Mouse (Mus musculus): Measurements from ENCODE around the gene Cdk5rap1. TPM values are rescaled to one million over a fixed set of nuclear protein-coding genes. Genes with fewer than 3 reads are reported as not detected.
"Not testable (repeated sequence)": the region's sequence is repeated elsewhere in the genome, so short reads cannot be mapped to it uniquely, and the experiment has no call there.

Gene Cdk5rap1
- total and polyA plus RNA-seq, 2 experiments from 2014 or later: 5.4 to 10.8 TPM

DNA sequence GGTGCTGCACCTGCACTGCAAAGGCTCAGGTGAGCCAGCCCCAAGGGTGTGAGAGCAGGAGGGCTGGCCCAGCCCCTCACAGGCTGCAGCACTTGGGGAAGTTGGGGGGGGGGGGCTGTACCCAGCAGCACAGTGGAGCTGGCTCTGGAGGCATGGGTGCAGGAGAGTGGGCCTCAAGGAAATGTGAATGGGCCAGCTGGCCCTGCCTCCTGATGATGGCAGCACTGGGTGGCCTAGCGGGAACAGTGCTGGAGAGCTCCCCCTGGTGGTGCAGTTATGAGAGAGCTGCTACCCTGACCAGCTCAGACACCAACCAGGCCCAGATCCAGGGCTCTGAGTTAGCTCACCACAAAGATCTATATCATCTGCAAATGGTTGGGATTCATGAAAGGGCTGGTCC is 72.3 kb downstream of the Cdk5rap1 start:
- peak; percentile 72 for TF ChIP-seq CTCF (IDR thresholded peaks at IDR 0.05)
- Histone ChIP-seq H3K9me3 (ENCODE audit: low read length) (no peaks in the 10 kb centered on the region), H3K9ac (replicated peaks; ENCODE audit: low read length, poor library complexity, severe bottlenecking) (no peak overlapping the region), H3K36me3 (ENCODE audit: insufficient read depth, low read length) (no peaks in the 10 kb centered on the region), H3K27ac (ENCODE audit: low read depth, low read length) (no peak overlapping the region), H3K4me2 (ENCODE audit: low read depth, low read length, poor library complexity, severe bottlenecking) (no peak overlapping the region), H3K4me1 (ENCODE audit: insufficient read depth, low read length) (no peaks in the 10 kb centered on the region), H3K4me3 (ENCODE audit: low read depth, low read length) (no peak overlapping the region), H3K27me3 (ENCODE audit: insufficient read depth, low read length) (no peaks in the 10 kb centered on the region)
- DNase-seq (ENCODE audit: low spot score): peak; percentile 43
- 10% methylated on average over 1 of the region's 1 CpGs for WGBS
- ATAC-seq (ENCODE audit: low FRiP score): no peak

DNA sequence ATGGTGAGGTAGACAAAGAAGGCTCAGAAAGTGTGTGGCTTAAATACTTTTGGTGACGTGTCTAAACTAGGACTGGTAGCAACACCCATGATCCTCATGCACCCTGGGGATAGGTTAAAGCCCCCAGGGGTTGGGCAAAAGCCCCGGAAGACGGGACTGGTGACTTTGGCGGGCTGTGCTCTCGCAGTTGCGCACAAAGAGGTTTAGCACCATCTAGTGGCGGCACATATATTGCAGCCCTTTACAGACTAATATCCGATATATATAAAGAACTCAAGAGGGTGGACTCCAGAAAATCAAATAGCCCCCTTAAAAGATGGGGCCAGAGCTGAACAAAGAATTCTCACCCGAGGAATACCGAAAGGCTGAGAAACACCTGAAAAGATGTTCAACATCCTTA is 78.1 kb downstream of the Cdk5rap1 start:
- not testable (repeated sequence) for H3K27ac ChIP-seq (ENCODE audit: low read depth, low read length); H3K4me1 ChIP-seq (ENCODE audit: insufficient read depth, low read length); H3K9me3 ChIP-seq (ENCODE audit: low read length); H3K4me2 ChIP-seq (ENCODE audit: low read depth, low read length, poor library complexity, severe bottlenecking); ATAC-seq (ENCODE audit: low FRiP score); H3K4me3 ChIP-seq (ENCODE audit: low read depth, low read length); H3K36me3 ChIP-seq (ENCODE audit: insufficient read depth, low read length); H3K9ac ChIP-seq (replicated peaks; ENCODE audit: low read length, poor library complexity, severe bottlenecking); H3K27me3 ChIP-seq (ENCODE audit: insufficient read depth, low read length)
- DNase-seq (ENCODE audit: low spot score): peak; percentile 45
- WGBS: 4% methylated on average over 10 of the region's 10 CpGs
- TF ChIP-seq CTCF (IDR thresholded peaks at IDR 0.05): peak; percentile 62

DNA sequence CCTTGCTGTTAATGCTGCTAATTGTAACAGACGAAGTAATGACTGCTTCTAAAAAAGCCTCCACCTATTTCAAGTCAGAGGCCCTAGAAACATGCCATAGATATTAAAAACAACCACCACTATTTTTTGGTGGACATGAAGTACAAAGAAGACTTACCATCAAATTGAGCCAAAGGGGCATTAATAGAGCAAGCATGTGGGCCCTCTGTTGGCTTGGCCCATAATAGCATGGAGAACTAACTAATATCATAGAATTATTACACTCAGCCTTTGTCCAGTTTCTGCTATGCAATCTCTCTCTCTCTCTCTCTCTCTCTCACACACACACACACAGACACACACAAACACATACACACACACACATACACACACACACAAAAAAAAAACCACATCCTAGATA is 80.0 kb downstream of the Cdk5rap1 start:
- DNase-seq (ENCODE audit: low spot score) (peak; percentile 2), ATAC-seq (ENCODE audit: low FRiP score) (no peak)
- Histone ChIP-seq H3K27ac (ENCODE audit: low read depth, low read length) (no peak overlapping the region), H3K4me1 (ENCODE audit: insufficient read depth, low read length) (no peaks in the 10 kb centered on the region), H3K4me3 (ENCODE audit: low read depth, low read length) (no peak overlapping the region), H3K9ac (replicated peaks; ENCODE audit: low read length, poor library complexity, severe bottlenecking) (no peak overlapping the region), H3K4me2 (ENCODE audit: low read depth, low read length, poor library complexity, severe bottlenecking) (no peak overlapping the region), H3K9me3 (ENCODE audit: low read length) (no peaks in the 10 kb centered on the region), H3K36me3 (ENCODE audit: insufficient read depth, low read length) (no peaks in the 10 kb centered on the region), H3K27me3 (ENCODE audit: insufficient read depth, low read length) (no peaks in the 10 kb centered on the region)
- 83% methylated on average over 1 of the region's 1 CpGs for WGBS
- peak; percentile 32 for TF ChIP-seq CTCF (IDR thresholded peaks at IDR 0.05)

DNA sequence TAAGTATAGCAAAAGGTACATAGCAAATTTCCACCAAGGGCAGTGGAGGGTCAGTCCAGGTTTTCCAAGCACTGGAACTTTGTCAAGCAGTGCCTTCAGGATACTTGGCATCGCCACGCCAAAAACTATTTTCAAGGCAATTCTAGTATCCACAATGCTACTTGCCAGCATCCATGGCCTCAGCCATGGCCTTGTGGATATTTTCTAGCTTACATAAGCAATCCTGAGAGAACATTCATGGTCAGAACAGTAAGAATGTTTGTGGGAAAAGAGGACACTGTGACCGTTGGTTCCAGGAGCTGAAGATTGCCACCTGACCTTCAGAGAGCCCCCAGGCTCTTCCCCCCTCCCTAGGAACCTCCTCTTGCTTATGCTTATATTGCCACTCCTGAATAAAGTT is 80.9 kb downstream of the Cdk5rap1 start:
- 87% methylated on average over 3 of the region's 3 CpGs for WGBS
- DNase-seq (ENCODE audit: low spot score); H3K36me3 ChIP-seq (ENCODE audit: insufficient read depth, low read length); H3K9me3 ChIP-seq (ENCODE audit: low read length); H3K27me3 ChIP-seq (ENCODE audit: insufficient read depth, low read length); H3K4me2 ChIP-seq (ENCODE audit: low read depth, low read length, poor library complexity, severe bottlenecking); H3K27ac ChIP-seq (ENCODE audit: low read depth, low read length); ATAC-seq (ENCODE audit: low FRiP score); H3K4me3 ChIP-seq (ENCODE audit: low read depth, low read length); H3K9ac ChIP-seq (replicated peaks; ENCODE audit: low read length, poor library complexity, severe bottlenecking); H3K4me1 ChIP-seq (ENCODE audit: insufficient read depth, low read length): not testable (repeated sequence)

Other genes starting within 250 kb of the Cdk5rap1 start
- not detected in 2 replicates for gene Bpifa3, start 242.7 kb downstream of the Cdk5rap1 start, total RNA-seq (2014; rRNA removed)
- gene Bpifa3, start 242.7 kb downstream of the Cdk5rap1 start, polyA plus RNA-seq (2015; fragmentation: Nextera tagmentation; extraction: Ambion mirVana): not detected in 2 replicates
- 1.1 TPM in 1 of 2 replicates, not detected in the other for gene Bpifa1, start 230.1 kb downstream of the Cdk5rap1 start, total RNA-seq (2014; rRNA removed)
- gene Bpifa1, start 230.1 kb downstream of the Cdk5rap1 start, polyA plus RNA-seq (2015; fragmentation: Nextera tagmentation; extraction: Ambion mirVana): 0.20 and 0.42 TPM in 2 replicates
- not detected in 2 replicates for gene Bpifa5, start 210.4 kb downstream of the Cdk5rap1 start, total RNA-seq (2014; rRNA removed)
- not detected in 2 replicates for gene Bpifa5, start 210.4 kb downstream of the Cdk5rap1 start, polyA plus RNA-seq (2015; fragmentation: Nextera tagmentation; extraction: Ambion mirVana)
- 0.27 and 0.47 TPM in 2 replicates for gene Bpifb1, start 182.2 kb downstream of the Cdk5rap1 start, total RNA-seq (2014; rRNA removed)
- 0.72 and 0.83 TPM in 2 replicates for gene Bpifb1, start 182.2 kb downstream of the Cdk5rap1 start, polyA plus RNA-seq (2015; fragmentation: Nextera tagmentation; extraction: Ambion mirVana)
- gene Bpifb5, start 149.3 kb downstream of the Cdk5rap1 start, total RNA-seq (2014; rRNA removed): 0.44 and 0.52 TPM in 2 replicates
- 0.27 TPM in 1 of 2 replicates, not detected in the other for gene Bpifb5, start 149.3 kb downstream of the Cdk5rap1 start, polyA plus RNA-seq (2015; fragmentation: Nextera tagmentation; extraction: Ambion mirVana)
- not detected in 2 replicates for gene Bpifb9a, start 115.2 kb downstream of the Cdk5rap1 start, total RNA-seq (2014; rRNA removed)
- 0.47 TPM in 1 of 2 replicates, not detected in the other for gene Bpifb9a, start 115.2 kb downstream of the Cdk5rap1 start, polyA plus RNA-seq (2015; fragmentation: Nextera tagmentation; extraction: Ambion mirVana)
- gene Bpifb9b, start 65.8 kb downstream of the Cdk5rap1 start, total RNA-seq (2014; rRNA removed): 0.38 and 1.3 TPM in 2 replicates
- 1.7 TPM in 1 of 2 replicates, not detected in the other for gene Bpifb9b, start 65.8 kb downstream of the Cdk5rap1 start, polyA plus RNA-seq (2015; fragmentation: Nextera tagmentation; extraction: Ambion mirVana)
- gene Snta1, start 35.1 kb upstream of the Cdk5rap1 start, total RNA-seq (2014; rRNA removed): 28.0 and 32.0 TPM in 2 replicates
- gene Snta1, start 35.1 kb upstream of the Cdk5rap1 start, polyA plus RNA-seq (2015; fragmentation: Nextera tagmentation; extraction: Ambion mirVana): 15.4 and 15.8 TPM in 2 replicates
- gene Cbfa2t2, start 63.5 kb upstream of the Cdk5rap1 start, total RNA-seq (2014; rRNA removed): 53.2 and 57.8 TPM in 2 replicates
- gene Cbfa2t2, start 63.5 kb upstream of the Cdk5rap1 start, polyA plus RNA-seq (2015; fragmentation: Nextera tagmentation; extraction: Ambion mirVana): 30.0 and 31.3 TPM in 2 replicates
- 1.6 and 2.5 TPM in 2 replicates for gene 1700003F12Rik, start 174.1 kb upstream of the Cdk5rap1 start, total RNA-seq (2014; rRNA removed)
- 4.0 and 5.3 TPM in 2 replicates for gene 1700003F12Rik, start 174.1 kb upstream of the Cdk5rap1 start, polyA plus RNA-seq (2015; fragmentation: Nextera tagmentation; extraction: Ambion mirVana)
- gene Actl10, start 178.8 kb upstream of the Cdk5rap1 start, total RNA-seq (2014; rRNA removed): not detected in 2 replicates
- 0.11 and 0.16 TPM in 2 replicates for gene Actl10, start 178.8 kb upstream of the Cdk5rap1 start, polyA plus RNA-seq (2015; fragmentation: Nextera tagmentation; extraction: Ambion mirVana)
- gene Necab3, start 185.9 kb upstream of the Cdk5rap1 start, total RNA-seq (2014; rRNA removed): 23.3 and 27.7 TPM in 2 replicates
- 18.1 and 18.9 TPM in 2 replicates for gene Necab3, start 185.9 kb upstream of the Cdk5rap1 start, polyA plus RNA-seq (2015; fragmentation: Nextera tagmentation; extraction: Ambion mirVana)
- 2.0 and 2.3 TPM in 2 replicates for gene E2f1, start 196.9 kb upstream of the Cdk5rap1 start, total RNA-seq (2014; rRNA removed)
- gene E2f1, start 196.9 kb upstream of the Cdk5rap1 start, polyA plus RNA-seq (2015; fragmentation: Nextera tagmentation; extraction: Ambion mirVana): 2.1 and 2.3 TPM in 2 replicates
- 16.1 and 21.6 TPM in 2 replicates for gene Pxmp4, start 230.7 kb upstream of the Cdk5rap1 start, total RNA-seq (2014; rRNA removed)
- gene Pxmp4, start 230.7 kb upstream of the Cdk5rap1 start, polyA plus RNA-seq (2015; fragmentation: Nextera tagmentation; extraction: Ambion mirVana): 17.8 and 21.1 TPM in 2 replicates
- 7.7 and 10.4 TPM in 2 replicates for gene Zfp341, start 240.3 kb upstream of the Cdk5rap1 start, total RNA-seq (2014; rRNA removed)
- gene Zfp341, start 240.3 kb upstream of the Cdk5rap1 start, polyA plus RNA-seq (2015; fragmentation: Nextera tagmentation; extraction: Ambion mirVana): 1.2 and 1.5 TPM in 2 replicates
- gene 4930519P11Rik, start 240.4 kb upstream of the Cdk5rap1 start, total RNA-seq (2014; rRNA removed): not detected in 2 replicates
- 0.35 TPM in 1 of 2 replicates, not detected in the other for gene 4930519P11Rik, start 240.4 kb upstream of the Cdk5rap1 start, polyA plus RNA-seq (2015; fragmentation: Nextera tagmentation; extraction: Ambion mirVana)

All from midbrain, postnatal 0 days (tissue).